Mouse (Mus musculus): ENCODE measurements at regions not wholly inside any gene's neighbourhood (a gene's known extent, or its start where the extent isn't known, plus 50 kb on each side); places are given as distances from the start of the nearest gene placed in this dataset.

DNA sequence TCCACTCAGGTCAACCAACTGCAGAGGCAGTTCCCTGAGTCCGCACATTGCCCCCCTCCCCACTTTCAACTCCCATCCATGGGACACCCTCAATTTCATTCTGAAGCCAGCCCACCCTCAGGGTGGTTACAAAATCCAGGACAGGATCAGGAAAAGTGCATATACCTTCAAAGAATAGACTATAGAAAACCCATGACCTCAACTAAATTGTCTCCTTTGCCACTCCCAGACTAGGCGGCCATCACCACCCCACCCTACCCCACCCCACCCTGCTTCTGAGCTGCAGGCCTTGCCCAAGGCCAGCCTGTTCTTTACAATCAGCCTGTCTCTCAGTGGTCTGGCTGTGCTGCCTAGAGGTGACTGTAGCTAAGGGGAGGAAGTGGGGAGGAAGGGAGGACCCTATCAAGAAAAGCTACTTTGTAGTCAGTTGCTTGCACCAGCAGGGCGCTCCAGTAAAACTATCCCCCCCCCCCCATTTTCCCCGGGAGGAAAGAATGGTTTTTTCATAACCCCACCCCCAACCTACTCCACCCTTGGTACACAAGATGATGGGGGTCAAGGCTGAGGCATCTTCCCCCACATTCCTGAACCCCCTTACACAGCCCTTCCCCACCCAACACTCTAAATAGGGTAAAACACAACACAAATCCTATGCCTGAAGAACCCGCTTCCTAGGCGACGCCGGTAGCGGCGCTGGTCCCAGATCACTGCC lies 490.9 kb downstream of the Prss52 start:
- H3K27me3 ChIP-seq (ENCODE audit: control insufficient read depth, insufficient read depth, low read length), result peaks cover 22% of the 10 kb centered on the region; the same call in 1 of the 2 replicates
- no peak for DNase-seq (ENCODE audit: low spot score)
- WGBS, result 37% methylated on average over 10 of the region's 10 CpGs
- no peak overlapping the region for H3K4me3 ChIP-seq (ENCODE audit: low read depth, low read length)
- peaks cover 7% of the 10 kb centered on the region for H3K4me1 ChIP-seq (replicated peaks; ENCODE audit: control insufficient read depth, insufficient read depth, low read length)
- H3K9me3 ChIP-seq (ENCODE audit: control insufficient read depth, low read length), result no peaks in the 10 kb centered on the region
- H3K9ac ChIP-seq (ENCODE audit: low read length), result no peak overlapping the region
- H3K4me2 ChIP-seq (ENCODE audit: low read depth, low read length, severe bottlenecking), result no peak overlapping the region
- ATAC-seq (replicated peaks; ENCODE audit: low FRiP score), result peak; percentile 44; the same call in 1 of the 2 replicates
- no peaks in the 10 kb centered on the region for H3K36me3 ChIP-seq (ENCODE audit: control insufficient read depth, insufficient read depth, low read length)
- no peak overlapping the region for H3K27ac ChIP-seq (ENCODE audit: low read depth, low read length)

GRCm38 (mm10) chr14:64595523-64595889 lies 491.4 kb downstream of the Prss52 start:
- Histone ChIP-seq H3K4me3 (ENCODE audit: low read depth, low read length) (no peak overlapping the region), H3K9me3 (ENCODE audit: control insufficient read depth, low read length) (no peaks in the 10 kb centered on the region), H3K4me2 (ENCODE audit: low read depth, low read length, severe bottlenecking) (no peak overlapping the region), H3K27ac (ENCODE audit: low read depth, low read length) (no peak overlapping the region), H3K27me3 (ENCODE audit: control insufficient read depth, insufficient read depth, low read length) (peaks cover 17% of the 10 kb centered on the region; the same call in 1 of the 2 replicates), H3K9ac (ENCODE audit: low read length) (no peak overlapping the region), H3K4me1 (replicated peaks; ENCODE audit: control insufficient read depth, insufficient read depth, low read length) (peaks cover 7% of the 10 kb centered on the region), H3K36me3 (ENCODE audit: control insufficient read depth, insufficient read depth, low read length) (no peaks in the 10 kb centered on the region)
- 71% methylated on average over 1 of the region's 1 CpGs for WGBS
- DNase-seq (ENCODE audit: low spot score) (no peak), ATAC-seq (replicated peaks; ENCODE audit: low FRiP score) (no peak)

- Histone ChIP-seq H3K4me3 (ENCODE audit: low read depth, low read length) (no peak overlapping the region), H3K4me2 (ENCODE audit: low read depth, low read length, severe bottlenecking) (no peak overlapping the region), H3K36me3 (ENCODE audit: control insufficient read depth, insufficient read depth, low read length) (no peaks in the 10 kb centered on the region), H3K27me3 (ENCODE audit: control insufficient read depth, insufficient read depth, low read length) (peaks cover 13% of the 10 kb centered on the region; the same call in 1 of the 2 replicates), H3K9me3 (ENCODE audit: control insufficient read depth, low read length) (no peaks in the 10 kb centered on the region), H3K27ac (ENCODE audit: low read depth, low read length) (no peak overlapping the region), H3K9ac (ENCODE audit: low read length) (no peak overlapping the region), H3K4me1 (replicated peaks; ENCODE audit: control insufficient read depth, insufficient read depth, low read length) (peaks cover 7% of the 10 kb centered on the region)
- DNase-seq (ENCODE audit: low spot score) (no peak), ATAC-seq (replicated peaks; ENCODE audit: low FRiP score) (no peak)
- 69% methylated on average over 4 of the region's 4 CpGs for WGBS
Measured at GRCm38 (mm10) chr14:64595891-64596290, 491.8 kb downstream of the Prss52 start.

DNA sequence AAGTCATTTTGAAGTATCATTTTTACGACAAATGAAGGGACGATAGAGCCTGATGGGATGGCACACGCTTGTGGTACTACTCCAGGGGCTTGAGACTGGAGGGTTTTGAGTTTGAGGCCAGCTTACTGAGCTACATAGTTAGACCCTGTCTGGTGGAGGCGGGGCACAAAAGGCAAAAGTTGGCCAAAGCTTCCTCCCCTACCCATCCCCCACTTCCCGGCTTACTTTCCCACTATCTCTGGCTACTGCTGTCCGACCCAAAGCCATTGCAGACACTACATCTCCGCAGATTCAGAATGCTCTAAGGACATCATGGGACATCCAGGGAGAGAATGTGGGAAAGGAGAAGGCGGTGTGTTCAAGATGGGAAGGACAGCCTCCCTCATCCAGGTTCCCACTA lies 493.1 kb downstream of the Prss52 start:
- Histone ChIP-seq H3K4me2 (ENCODE audit: low read depth, low read length, severe bottlenecking) (no peak overlapping the region), H3K9ac (ENCODE audit: low read length) (no peak overlapping the region), H3K27ac (ENCODE audit: low read depth, low read length) (peak overlapping the region; percentile 54; the same call in 1 of the 2 replicates), H3K4me3 (ENCODE audit: low read depth, low read length) (no peak overlapping the region), H3K4me1 (replicated peaks; ENCODE audit: control insufficient read depth, insufficient read depth, low read length) (peaks cover 3% of the 10 kb centered on the region; the same call in 1 of the 2 replicates), H3K27me3 (ENCODE audit: control insufficient read depth, insufficient read depth, low read length) (peaks cover under 1% of the 10 kb centered on the region; the same call in 1 of the 2 replicates), H3K36me3 (ENCODE audit: control insufficient read depth, insufficient read depth, low read length) (no peaks in the 10 kb centered on the region), H3K9me3 (ENCODE audit: control insufficient read depth, low read length) (no peaks in the 10 kb centered on the region)
- DNase-seq (ENCODE audit: low spot score) (no peak), ATAC-seq (replicated peaks; ENCODE audit: low FRiP score) (no peak)
- 70% methylated on average over 8 of the region's 8 CpGs for WGBS

MicroRNAs in the stretch of these regions (microRNA counts, 519-probe panel; counts per million panel counts)
- 6,218 counts per million, percentile 83 among the panel's probes with 10 or more counts for microRNA mmu-miR-124

Small RNA genes in the stretch of these regions (microRNA-seq; reads per million reads assigned to microRNA genes)
- 2.5 reads per million for gene Mir124a-1 (ENCODE audit: insufficient number of aligned reads)
- 16.8 reads per million, percentile 11 among the genes with 10 or more reads in this experiment for gene Mir3078 (ENCODE audit: insufficient number of aligned reads)

Measured in forebrain, embryonic 11.5 days (tissue).